Mouse (Mus musculus): ENCODE measurements around the gene Smap2.

- TF ChIP-seq POLR2A (IDR thresholded peaks at IDR 0.05; ENCODE audit: borderline replicate concordance, low read depth, low read length), result no peak
- no peak for TF ChIP-seq CTCF (IDR thresholded peaks at IDR 0.05; ENCODE audit: low read depth, low read length)
Observed at GRCm38 (mm10) chr4:120928686-120929085, 88.4 kb downstream of the Smap2 start.
